Mouse (Mus musculus): ENCODE data around the gene Sbk2.

- TF ChIP-seq USF2 (conservative IDR thresholded peaks at IDR 0.05; ENCODE audit: low read depth, low read length) (no peak), USF1 (IDR thresholded peaks at IDR 0.05; ENCODE audit: low read depth, low read length) (no peak)
These were observed 64.3 kb downstream of the Sbk2 start for GRCm38 (mm10) chr7:4899649-4900522.
